Mouse (Mus musculus): ENCODE results near the gene Clba1. TPM values are rescaled to one million over a fixed set of nuclear protein-coding genes. Genes with fewer than 3 reads are reported as not detected.

The Clba1 gene
- polyA plus RNA-seq, 1 experiment from 2014 or later: 9.3 TPM

GRCm38 (mm10) chr12:112820401-112820999 is 11.8 kb downstream of the Clba1 start:
- no peak for ATAC-seq (ENCODE audit: insufficient number of reproducible peaks, insufficient read depth, low FRiP score, low TSS enrichment, low read depth)
- Histone ChIP-seq H3K27ac (no peak overlapping the region), H3K9me3 (no peaks in the 10 kb centered on the region), H3K4me3 (replicated peaks) (no peak overlapping the region), H3K9ac (replicated peaks) (no peak overlapping the region), H3K4me1 (replicated peaks) (peaks cover 21% of the 10 kb centered on the region), H3K36me3 (peaks cover 89% of the 10 kb centered on the region), H3K4me2 (no peak overlapping the region), H3K27me3 (no peaks in the 10 kb centered on the region)
- 87% methylated on average over 12 of the region's 12 CpGs for WGBS

GRCm38 (mm10) chr12:112821216-112821615 is 12.5 kb downstream of the Clba1 start:
- Histone ChIP-seq H3K9ac (replicated peaks) (0 out of 2 replicates have a peak overlapping the region, but pooled peaks have one; percentile 8), H3K36me3 (peaks cover 89% of the 10 kb centered on the region)

GRCm38 (mm10) chr12:112821974-112822373 is 13.2 kb downstream of the Clba1 start:
- ATAC-seq (ENCODE audit: insufficient number of reproducible peaks, insufficient read depth, low FRiP score, low TSS enrichment, low read depth): no peak

More at GRCm38 (mm10) chr12:112821216-112821615, 12.5 kb downstream of the Clba1 start:
- 89% methylated on average over 1 of the region's 1 CpGs for WGBS
- Histone ChIP-seq H3K4me2 (no peak overlapping the region), H3K4me1 (replicated peaks) (peaks cover 29% of the 10 kb centered on the region), H3K27me3 (no peaks in the 10 kb centered on the region), H3K27ac (no peak overlapping the region), H3K4me3 (replicated peaks) (no peak overlapping the region), H3K9me3 (no peaks in the 10 kb centered on the region)
- no peak for ATAC-seq (ENCODE audit: insufficient number of reproducible peaks, insufficient read depth, low FRiP score, low TSS enrichment, low read depth)

GRCm38 (mm10) chr12:112822676-112823075 is 13.9 kb downstream of the Clba1 start:
- no peak for ATAC-seq (ENCODE audit: insufficient number of reproducible peaks, insufficient read depth, low FRiP score, low TSS enrichment, low read depth)
- Histone ChIP-seq H3K27ac (no peak overlapping the region), H3K4me3 (replicated peaks) (no peak overlapping the region), H3K4me2 (no peak overlapping the region), H3K4me1 (replicated peaks) (peaks cover 43% of the 10 kb centered on the region), H3K9me3 (no peaks in the 10 kb centered on the region), H3K36me3 (peaks cover 94% of the 10 kb centered on the region), H3K9ac (replicated peaks) (no peak overlapping the region), H3K27me3 (no peaks in the 10 kb centered on the region)
- 85% methylated on average over 2 of the region's 2 CpGs for WGBS

More at GRCm38 (mm10) chr12:112821974-112822373, 13.2 kb downstream of the Clba1 start:
- Histone ChIP-seq H3K9ac (replicated peaks) (0 out of 2 replicates have a peak overlapping the region, but pooled peaks have one; percentile 8), H3K36me3 (peaks cover 94% of the 10 kb centered on the region), H3K4me2 (no peak overlapping the region), H3K9me3 (no peaks in the 10 kb centered on the region), H3K27me3 (no peaks in the 10 kb centered on the region), H3K4me1 (replicated peaks) (peaks cover 36% of the 10 kb centered on the region), H3K27ac (no peak overlapping the region), H3K4me3 (replicated peaks) (no peak overlapping the region)
- 85% methylated on average over 4 of the region's 4 CpGs for WGBS

GRCm38 (mm10) chr12:112823221-112823620 is 14.5 kb downstream of the Clba1 start:
- Histone ChIP-seq H3K27me3 (no peaks in the 10 kb centered on the region), H3K4me3 (replicated peaks) (no peak overlapping the region), H3K4me2 (no peak overlapping the region), H3K36me3 (peaks cover 91% of the 10 kb centered on the region), H3K27ac (no peak overlapping the region), H3K9ac (replicated peaks) (no peak overlapping the region), H3K9me3 (no peaks in the 10 kb centered on the region), H3K4me1 (replicated peaks) (peaks cover 49% of the 10 kb centered on the region)
- WGBS: 82% methylated on average over 4 of the region's 4 CpGs
- ATAC-seq (ENCODE audit: insufficient number of reproducible peaks, insufficient read depth, low FRiP score, low TSS enrichment, low read depth): no peak

GRCm38 (mm10) chr12:112825901-112826300 is 17.2 kb downstream of the Clba1 start:
- no peak overlapping the region for H3K27ac ChIP-seq
- WGBS: 84% methylated on average over 5 of the region's 5 CpGs
- no peak for ATAC-seq (ENCODE audit: insufficient number of reproducible peaks, insufficient read depth, low FRiP score, low TSS enrichment, low read depth)
- H3K4me3 ChIP-seq (replicated peaks): no peak overlapping the region
- peaks cover 57% of the 10 kb centered on the region for H3K4me1 ChIP-seq (replicated peaks)
- H3K9ac ChIP-seq (replicated peaks): 0 out of 2 replicates have a peak overlapping the region, but pooled peaks have one; percentile 19
- H3K4me2 ChIP-seq: peak overlapping the region; percentile 9
- H3K9me3 ChIP-seq: no peaks in the 10 kb centered on the region
- no peaks in the 10 kb centered on the region for H3K27me3 ChIP-seq
- peaks cover 64% of the 10 kb centered on the region for H3K36me3 ChIP-seq

- Histone ChIP-seq H3K27me3 (no peaks in the 10 kb centered on the region), H3K4me2 (peak overlapping the region; percentile 76), H3K4me1 (replicated peaks) (peaks cover 50% of the 10 kb centered on the region), H3K4me3 (replicated peaks) (peak overlapping the region; percentile 79), H3K27ac (peak overlapping the region; percentile 92), H3K9me3 (no peaks in the 10 kb centered on the region), H3K9ac (replicated peaks) (peak overlapping the region; percentile 93), H3K36me3 (peaks cover 57% of the 10 kb centered on the region)
- under 1% methylated on average over 51 of the region's 51 CpGs for WGBS
- peak; percentile 76 for ATAC-seq (ENCODE audit: insufficient number of reproducible peaks, insufficient read depth, low FRiP score, low TSS enrichment, low read depth)
These were observed 19.9 kb downstream of the Clba1 start for GRCm38 (mm10) chr12:112828501-112829243.

- under 1% methylated on average over 70 of the region's 72 CpGs for WGBS
- peak within 1 kb of the TSS; percentile 79 for H3K4me3 ChIP-seq (replicated peaks)
- H3K27me3 ChIP-seq: no peaks in the 10 kb centered on the region
- H3K9me3 ChIP-seq: no peaks in the 10 kb centered on the region
- H3K9ac ChIP-seq (replicated peaks): peak within 1 kb of the TSS; percentile 93
- peak within 1 kb of the TSS; percentile 92 for H3K27ac ChIP-seq
- ATAC-seq (ENCODE audit: insufficient number of reproducible peaks, insufficient read depth, low FRiP score, low TSS enrichment, low read depth): peak; percentile 95
- H3K4me1 ChIP-seq (replicated peaks): peaks cover 43% of the 10 kb centered on the region
- peak within 1 kb of the TSS; percentile 76 for H3K4me2 ChIP-seq
- peaks cover 53% of the 10 kb centered on the region for H3K36me3 ChIP-seq
These were observed 20.6 kb downstream of the Clba1 start, which contains the start of gene Cdca4 for GRCm38 (mm10) chr12:112829244-112829864. Gene Cdca4, minus strand, starts transcription at chr12:112829423.

- H3K27ac ChIP-seq: peak overlapping the region; percentile 73; the same call in 1 of the 2 replicates
- H3K36me3 ChIP-seq: peaks cover 45% of the 10 kb centered on the region
- no peaks in the 10 kb centered on the region for H3K27me3 ChIP-seq
- peak overlapping the region; percentile 93 for H3K9ac ChIP-seq (replicated peaks)
- 39% methylated on average over 2 of the region's 2 CpGs for WGBS
- H3K9me3 ChIP-seq: no peaks in the 10 kb centered on the region
- H3K4me1 ChIP-seq (replicated peaks): peaks cover 37% of the 10 kb centered on the region
- H3K4me3 ChIP-seq (replicated peaks): peak overlapping the region; percentile 79
- ATAC-seq (ENCODE audit: insufficient number of reproducible peaks, insufficient read depth, low FRiP score, low TSS enrichment, low read depth): no peak
- H3K4me2 ChIP-seq: peak overlapping the region; percentile 60
These were observed 21.4 kb downstream of the Clba1 start for GRCm38 (mm10) chr12:112830141-112830540.

GRCm38 (mm10) chr12:112830570-112830969 is 21.8 kb downstream of the Clba1 start:
- H3K4me2 ChIP-seq: peak overlapping the region; percentile 60
- peaks cover 35% of the 10 kb centered on the region for H3K4me1 ChIP-seq (replicated peaks)
- H3K27ac ChIP-seq: no peak overlapping the region
- no peak for ATAC-seq (ENCODE audit: insufficient number of reproducible peaks, insufficient read depth, low FRiP score, low TSS enrichment, low read depth)
- peak overlapping the region; percentile 93 for H3K9ac ChIP-seq (replicated peaks)
- H3K36me3 ChIP-seq: peaks cover 42% of the 10 kb centered on the region
- peak overlapping the region; percentile 79 for H3K4me3 ChIP-seq (replicated peaks)
- H3K27me3 ChIP-seq: no peaks in the 10 kb centered on the region
- H3K9me3 ChIP-seq: no peaks in the 10 kb centered on the region
- 89% methylated on average over 3 of the region's 3 CpGs for WGBS

GRCm38 (mm10) chr12:112832411-112832810 is 23.7 kb downstream of the Clba1 start:
- no peak overlapping the region for H3K4me2 ChIP-seq
- no peak overlapping the region for H3K9ac ChIP-seq (replicated peaks)
- 92% methylated on average over 5 of the region's 5 CpGs for WGBS
- peaks cover 16% of the 10 kb centered on the region for H3K4me1 ChIP-seq (replicated peaks)
- ATAC-seq (ENCODE audit: insufficient number of reproducible peaks, insufficient read depth, low FRiP score, low TSS enrichment, low read depth): no peak
- peaks cover 23% of the 10 kb centered on the region for H3K36me3 ChIP-seq
- H3K4me3 ChIP-seq (replicated peaks): no peak overlapping the region
- no peaks in the 10 kb centered on the region for H3K27me3 ChIP-seq
- no peaks in the 10 kb centered on the region for H3K9me3 ChIP-seq
- no peak overlapping the region for H3K27ac ChIP-seq

Measured in limb, embryonic 12.5 days (tissue).